Mouse (Mus musculus): ENCODE results near the gene Vasn. TPM values are rescaled to one million over a fixed set of nuclear protein-coding genes. Genes with fewer than 3 reads are reported as not detected.

Gene Vasn
- polyA plus RNA-seq, 1 experiment, result 6.5 TPM

DNA sequence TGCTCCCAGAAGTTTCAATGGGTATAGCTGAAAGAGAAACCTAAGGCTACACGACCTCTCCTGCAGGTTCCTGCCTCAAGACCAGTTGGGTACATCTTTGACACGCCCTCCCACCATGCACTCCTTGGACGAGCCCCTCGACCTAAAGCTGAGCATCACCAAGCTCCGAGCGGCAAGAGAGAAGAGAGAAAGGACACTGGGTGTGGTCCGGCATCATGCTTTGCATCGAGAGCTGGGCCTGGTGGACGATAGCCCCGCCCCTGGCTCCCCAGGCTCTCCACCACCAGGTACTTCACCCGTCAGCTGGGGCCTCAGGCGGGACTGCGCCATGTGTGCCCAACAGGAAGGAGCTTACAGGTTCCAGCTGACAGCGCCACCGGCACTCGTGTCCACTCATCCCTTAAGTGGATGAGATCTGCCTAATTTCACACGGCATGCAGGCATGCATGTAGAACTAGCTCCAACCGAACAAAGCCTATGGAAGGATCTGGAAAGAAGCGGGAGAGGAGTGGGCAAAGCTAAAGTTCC lies 31.1 kb upstream of the Vasn start:
- no peaks in the 10 kb centered on the region for H3K27me3 ChIP-seq (ENCODE audit: control insufficient read depth, insufficient read depth, low read length)
- no peak for DNase-seq
- H3K4me3 ChIP-seq (replicated peaks; ENCODE audit: insufficient read depth, low read depth, low read length), result no peak overlapping the region
- no peak for TF ChIP-seq CTCF (IDR thresholded peaks at IDR 0.05; ENCODE audit: borderline replicate concordance, insufficient read depth, low read depth, low read length)
- TF ChIP-seq POLR2A (IDR thresholded peaks at IDR 0.05; ENCODE audit: borderline replicate concordance, insufficient read depth, low read length), result no peak
- no peaks in the 10 kb centered on the region; the same call in 1 of the 2 replicates for H3K4me1 ChIP-seq (ENCODE audit: control insufficient read depth, insufficient read depth, low read length)
- no peak overlapping the region for H3K27ac ChIP-seq (ENCODE audit: insufficient read depth, low read length)
- 84% methylated on average over 19 of the region's 19 CpGs for WGBS

- WGBS, result 88% methylated on average over 5 of the region's 5 CpGs
- no peak for TF ChIP-seq CTCF (IDR thresholded peaks at IDR 0.05; ENCODE audit: borderline replicate concordance, insufficient read depth, low read depth, low read length)
- no peak for TF ChIP-seq POLR2A (IDR thresholded peaks at IDR 0.05; ENCODE audit: borderline replicate concordance, insufficient read depth, low read length)
Observed at GRCm38 (mm10) chr16:4611193-4611592, 28.5 kb upstream of the Vasn start.

DNA sequence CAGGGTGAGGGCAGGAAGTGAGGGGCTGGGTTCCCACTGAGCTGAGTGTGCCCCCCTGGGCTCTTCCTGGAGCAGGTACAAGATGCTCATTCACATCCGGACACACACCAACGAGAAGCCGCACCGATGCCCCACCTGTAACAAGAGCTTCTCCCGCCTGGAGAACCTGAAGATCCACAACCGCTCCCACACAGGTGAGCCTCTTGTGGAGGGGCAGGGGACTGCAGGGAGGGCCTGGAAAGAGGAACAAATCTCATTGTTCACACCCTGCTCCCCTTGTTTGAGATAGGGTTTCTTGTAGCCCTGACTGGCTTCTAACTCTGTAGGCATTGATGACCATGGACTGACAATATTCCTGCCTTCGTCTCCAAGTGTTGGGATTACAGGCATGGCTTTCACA lies 28.1 kb upstream of the Vasn start:
- no peak overlapping the region for H3K27ac ChIP-seq (ENCODE audit: insufficient read depth, low read length)
- TF ChIP-seq POLR2A (IDR thresholded peaks at IDR 0.05; ENCODE audit: borderline replicate concordance, insufficient read depth, low read length) (no peak), CTCF (IDR thresholded peaks at IDR 0.05; ENCODE audit: borderline replicate concordance, insufficient read depth, low read depth, low read length) (no peak)

More at GRCm38 (mm10) chr16:4611193-4611592, 28.5 kb upstream of the Vasn start:
- H3K4me3 ChIP-seq (replicated peaks; ENCODE audit: insufficient read depth, low read depth, low read length), result no peak overlapping the region
- H3K27me3 ChIP-seq (ENCODE audit: control insufficient read depth, insufficient read depth, low read length), result no peaks in the 10 kb centered on the region
- no peak for DNase-seq
- no peaks in the 10 kb centered on the region; the same call in 1 of the 2 replicates for H3K4me1 ChIP-seq (ENCODE audit: control insufficient read depth, insufficient read depth, low read length)
- H3K27ac ChIP-seq (ENCODE audit: insufficient read depth, low read length), result no peak overlapping the region

GRCm38 (mm10) chr16:4613736-4614135 lies 26.0 kb upstream of the Vasn start:
- DNase-seq, result no peak
- Histone ChIP-seq H3K4me1 (ENCODE audit: control insufficient read depth, insufficient read depth, low read length) (no peaks in the 10 kb centered on the region), H3K27ac (ENCODE audit: insufficient read depth, low read length) (no peak overlapping the region), H3K4me3 (replicated peaks; ENCODE audit: insufficient read depth, low read depth, low read length) (no peak overlapping the region), H3K27me3 (ENCODE audit: control insufficient read depth, insufficient read depth, low read length) (no peaks in the 10 kb centered on the region)
- TF ChIP-seq POLR2A (IDR thresholded peaks at IDR 0.05; ENCODE audit: borderline replicate concordance, insufficient read depth, low read length), result no peak
- no peak for TF ChIP-seq CTCF (IDR thresholded peaks at IDR 0.05; ENCODE audit: borderline replicate concordance, insufficient read depth, low read depth, low read length)
- WGBS, result 93% methylated on average over 9 of the region's 9 CpGs

More for the DNA sequence above, 28.1 kb upstream of the Vasn start:
- Histone ChIP-seq H3K4me3 (replicated peaks; ENCODE audit: insufficient read depth, low read depth, low read length) (no peak overlapping the region), H3K4me1 (ENCODE audit: control insufficient read depth, insufficient read depth, low read length) (no peaks in the 10 kb centered on the region; the same call in 1 of the 2 replicates), H3K27me3 (ENCODE audit: control insufficient read depth, insufficient read depth, low read length) (no peaks in the 10 kb centered on the region)
- no peak for DNase-seq
- 93% methylated on average over 7 of the region's 7 CpGs for WGBS

DNA sequence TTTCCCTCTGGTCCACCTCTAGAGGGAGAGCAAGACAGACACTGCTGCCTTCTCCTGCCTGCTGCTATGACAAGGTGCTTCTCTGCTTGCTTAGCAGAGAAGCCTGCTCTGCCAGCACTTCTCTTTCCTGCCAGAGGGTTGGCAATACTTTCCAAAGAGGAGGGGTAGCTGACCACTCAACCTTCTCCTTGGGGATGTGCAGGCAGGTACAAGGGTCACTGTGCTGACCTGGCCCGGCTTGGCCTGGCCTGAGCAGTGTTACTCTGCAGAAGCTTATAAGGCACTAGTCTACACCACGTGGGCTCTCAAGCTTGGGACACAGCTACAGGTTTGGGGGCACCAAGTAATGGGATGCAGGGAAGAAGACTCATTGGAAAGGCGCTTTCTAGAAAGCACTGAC lies 25.1 kb upstream of the Vasn start:
- H3K4me3 ChIP-seq (replicated peaks; ENCODE audit: insufficient read depth, low read depth, low read length), result no peak overlapping the region

DNA sequence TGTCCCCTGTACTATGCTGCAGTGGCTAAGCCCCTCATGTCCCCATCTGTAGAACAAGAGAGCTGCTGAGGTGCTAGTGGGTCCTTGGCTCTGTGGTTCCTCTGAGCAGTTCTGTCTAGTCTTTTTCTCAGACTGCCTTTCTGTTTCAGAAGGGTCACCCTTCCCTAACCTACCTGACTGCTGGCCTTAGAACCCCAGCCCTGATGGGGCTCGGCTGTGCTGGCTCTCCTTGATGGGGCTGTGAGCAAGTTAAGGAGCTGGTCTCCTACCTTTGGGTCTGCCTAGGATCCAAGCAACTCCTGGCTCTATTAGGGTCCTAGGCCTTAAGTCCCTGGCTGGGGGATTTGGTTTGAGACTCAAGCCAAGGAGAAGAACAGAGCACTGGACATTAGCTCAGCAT lies 24.4 kb upstream of the Vasn start:
- WGBS, result 85% methylated on average over 1 of the region's 1 CpGs
- H3K27ac ChIP-seq (ENCODE audit: insufficient read depth, low read length), result no peak overlapping the region
- no peaks in the 10 kb centered on the region for H3K27me3 ChIP-seq (ENCODE audit: control insufficient read depth, insufficient read depth, low read length)

More for the DNA sequence above, 25.1 kb upstream of the Vasn start:
- H3K4me1 ChIP-seq (ENCODE audit: control insufficient read depth, insufficient read depth, low read length), result no peaks in the 10 kb centered on the region
- DNase-seq, result no peak
- H3K27me3 ChIP-seq (ENCODE audit: control insufficient read depth, insufficient read depth, low read length), result no peaks in the 10 kb centered on the region
- no peak overlapping the region for H3K27ac ChIP-seq (ENCODE audit: insufficient read depth, low read length)
- WGBS, result 90% methylated on average over 3 of the region's 3 CpGs
- no peak for TF ChIP-seq POLR2A (IDR thresholded peaks at IDR 0.05; ENCODE audit: borderline replicate concordance, insufficient read depth, low read length)
- no peak for TF ChIP-seq CTCF (IDR thresholded peaks at IDR 0.05; ENCODE audit: borderline replicate concordance, insufficient read depth, low read depth, low read length)

GRCm38 (mm10) chr16:4616829-4617228 lies 22.9 kb upstream of the Vasn start:
- Histone ChIP-seq H3K4me1 (ENCODE audit: control insufficient read depth, insufficient read depth, low read length) (peaks cover 1% of the 10 kb centered on the region; the same call in 1 of the 2 replicates), H3K27ac (ENCODE audit: insufficient read depth, low read length) (no peak overlapping the region), H3K4me3 (replicated peaks; ENCODE audit: insufficient read depth, low read depth, low read length) (no peak overlapping the region), H3K27me3 (ENCODE audit: control insufficient read depth, insufficient read depth, low read length) (no peaks in the 10 kb centered on the region)
- no peak for DNase-seq
- whole genome bisulfite sequencing, result 78% methylated on average over 4 of the region's 4 CpGs
- no peak for TF ChIP-seq CTCF (IDR thresholded peaks at IDR 0.05; ENCODE audit: borderline replicate concordance, insufficient read depth, low read depth, low read length)

More for the DNA sequence above, 24.4 kb upstream of the Vasn start:
- no peak for DNase-seq
- no peak overlapping the region for H3K4me3 ChIP-seq (replicated peaks; ENCODE audit: insufficient read depth, low read depth, low read length)
- no peaks in the 10 kb centered on the region for H3K4me1 ChIP-seq (ENCODE audit: control insufficient read depth, insufficient read depth, low read length)
- no peak for TF ChIP-seq POLR2A (IDR thresholded peaks at IDR 0.05; ENCODE audit: borderline replicate concordance, insufficient read depth, low read length)
- no peak for TF ChIP-seq CTCF (IDR thresholded peaks at IDR 0.05; ENCODE audit: borderline replicate concordance, insufficient read depth, low read depth, low read length)

GRCm38 (mm10) chr16:4624074-4624473 lies 15.7 kb upstream of the Vasn start:
- DNase-seq, result no peak
- Histone ChIP-seq H3K27ac (ENCODE audit: insufficient read depth, low read length) (no peak overlapping the region), H3K4me3 (replicated peaks; ENCODE audit: insufficient read depth, low read depth, low read length) (peak overlapping the region; percentile 72), H3K27me3 (ENCODE audit: control insufficient read depth, insufficient read depth, low read length) (no peaks in the 10 kb centered on the region), H3K4me1 (ENCODE audit: control insufficient read depth, insufficient read depth, low read length) (peaks cover 9% of the 10 kb centered on the region)
- 6% methylated on average over 9 of the region's 9 CpGs for WGBS
- TF ChIP-seq CTCF (IDR thresholded peaks at IDR 0.05; ENCODE audit: borderline replicate concordance, insufficient read depth, low read depth, low read length) (no peak), POLR2A (IDR thresholded peaks at IDR 0.05; ENCODE audit: borderline replicate concordance, insufficient read depth, low read length) (no peak)
